22 mouse cellular contexts compared by ENCODE assay signal in genomic region chr8:45004021-45004420, GRCm38 (mm10).
"Had no signal": no experiment of that assay in that cellular context is flagged by ENCODE, and none has a peak within 500 bp of the region (broad histone marks: within the 10 kb centered on the region; RNA-seq: fewer than 3 reads in every experiment).

No protein-coding gene starts in this region.

- H3K27me3 ChIP-seq: limb, embryonic 13.5 days; liver, embryonic 15.5 days; lung, embryonic 15.5 days; midbrain, embryonic 13.5 days; neural tube, embryonic 13.5 days; stomach, embryonic 15.5 days had no signal

- H3K4me3 ChIP-seq: layer of hippocampus, adult 2 months; limb, embryonic 10.5 days; limb, embryonic 13.5 days; liver, embryonic 12.5 days; liver, embryonic 15.5 days; lung, embryonic 15.5 days; megakaryocyte, embryonic 14.5 days; midbrain, embryonic 10.5 days; midbrain, embryonic 13.5 days; myocyte; neural tube, embryonic 13.5 days; stomach, embryonic 15.5 days had no signal

- ATAC-seq: liver, embryonic 12.5 days; midbrain, embryonic 13.5 days; midbrain, embryonic 16.5 days had no signal

- DNase-seq: layer of hippocampus, adult 9-11 months; liver; lung, adult 18-20 months; lung, postnatal 10 days; lung, postnatal 36 days; retina, postnatal 1 day; right cerebral cortex, postnatal 25 days; spleen, adult 18-20 months; thymus, postnatal 36 days had no signal

- H3K36me3 ChIP-seq: liver, embryonic 12.5 days; liver, embryonic 15.5 days; midbrain, embryonic 13.5 days; neural tube, embryonic 13.5 days; stomach, embryonic 15.5 days had no signal

- H3K9ac ChIP-seq: limb, embryonic 13.5 days; liver, embryonic 12.5 days; liver, embryonic 15.5 days; lung, embryonic 15.5 days; midbrain, embryonic 13.5 days; neural tube, embryonic 13.5 days; stomach, embryonic 15.5 days had no signal

- H3K4me2 ChIP-seq: limb, embryonic 13.5 days; liver, embryonic 12.5 days; liver, embryonic 15.5 days; lung, embryonic 15.5 days; midbrain, embryonic 13.5 days; neural tube, embryonic 13.5 days; stomach, embryonic 15.5 days had no signal

- H3K9me3 ChIP-seq: limb, embryonic 10.5 days; limb, embryonic 13.5 days; liver, embryonic 12.5 days; liver, embryonic 15.5 days; lung, embryonic 15.5 days; megakaryocyte, embryonic 14.5 days; midbrain, embryonic 10.5 days; midbrain, embryonic 13.5 days; neural tube, embryonic 13.5 days; stomach, embryonic 15.5 days had no signal

- H3K4me1 ChIP-seq: liver, embryonic 15.5 days; megakaryocyte, embryonic 14.5 days had no signal

- H3K27ac ChIP-seq: layer of hippocampus, adult 2 months; limb, embryonic 10.5 days; limb, embryonic 13.5 days; liver, embryonic 12.5 days; liver, embryonic 15.5 days; lung, embryonic 15.5 days; midbrain, embryonic 13.5 days; neural tube, embryonic 13.5 days; stomach, embryonic 15.5 days had no signal
